ENCODE assay signal across 12 mouse cellular contexts in genomic region chr13:20115131-20115907, GRCm38 (mm10). TPM values are rescaled to one million over a fixed set of nuclear protein-coding genes. Genes with fewer than 3 reads are reported as not detected.
DNase-seq lines count a peak whose midpoint lies in the region; ATAC-seq and TF ChIP-seq lines count a peak whose summit lies in the region.
"Had no signal": no experiment of that assay in that cellular context is flagged by ENCODE, and none has a peak within 500 bp of the region (broad histone marks: within the 10 kb centered on the region; RNA-seq: fewer than 3 reads in every experiment).

No protein-coding gene starts in this region.

- peak overlapping the region; percentile 41; the same call in 1 of the 2 replicates for H3K27ac ChIP-seq in embryonic fibroblast, embryonic 13.5 days (ENCODE audit: insufficient read depth, low read length)
- H3K27ac ChIP-seq: forebrain, embryonic 10.5 days; hindbrain, embryonic 15.5 days; kidney, postnatal 0 days; liver, embryonic 13.5 days had no signal

- ATAC-seq in megakaryocyte, adult 5-6 weeks (ENCODE audit: poor library complexity, severe bottlenecking) = no peak

- no peak for TF ChIP-seq POLR2A in embryonic fibroblast, embryonic 13.5 days (IDR thresholded peaks at IDR 0.05; ENCODE audit: low read depth, low read length)

- H3K4me3 ChIP-seq in embryonic fibroblast, embryonic 13.5 days (ENCODE audit: insufficient read depth, low read length) = no peak overlapping the region
- H3K4me3 ChIP-seq: forebrain, embryonic 10.5 days; hindbrain, embryonic 15.5 days; liver, embryonic 13.5 days had no signal

- H3K4me1 ChIP-seq in embryonic fibroblast, embryonic 13.5 days (ENCODE audit: control insufficient read depth, insufficient read depth, low read length) = peaks cover 15% of the 10 kb centered on the region; the same call in 1 of the 2 replicates
- H3K4me1 ChIP-seq: hindbrain, embryonic 15.5 days had no signal

- peak; percentile 65 to 71 for DNase-seq in heart, adult 9 months (ENCODE audit: low spot score in 2 of 2)
- no peak for DNase-seq in heart, postnatal 4 days
- peak; percentile 53 for DNase-seq in lung, postnatal 36 days
- DNase-seq in lung, postnatal 10 days = no peak
- DNase-seq in spleen, postnatal 14 days (ENCODE audit: low spot score in 2 of 2) = no peak
- DNase-seq: liver, embryonic 13.5 days; thymus, postnatal 14 days had no signal

- no peak for TF ChIP-seq CTCF in embryonic fibroblast, embryonic 13.5 days (IDR thresholded peaks at IDR 0.05; ENCODE audit: borderline replicate concordance, insufficient read depth, low read length)

RNA-seq across cellular contexts. Expression of gene Elmo1, which starts 24.9 kb away (rescaled TPM):
- 10 to 100 TPM; 21.1 to 22.4 TPM for total RNA-seq in heart, postnatal 4 days (2021)
- polyA plus RNA-seq in embryonic fibroblast, embryonic 13.5 days (2011; ENCODE audit: insufficient read length, low read depth, missing spikeins) = 1.6 and 4.8 TPM in 2 replicates
- 69.9 and 81.4 TPM in 2 replicates for total RNA-seq in megakaryocyte, adult 5-6 weeks (2015)
- total RNA-seq in megakaryocyte, adult 5-6 weeks (2017) = 37.1 and 45.1 TPM in 2 replicates

Comparison
In these comparisons a context has a peak if more than half of its experiments do, and no peak if none do; other contexts are left out.
1. DNase-seq: peak in heart, adult 9 months (2 of 2) and lung, postnatal 36 days (single experiment); none in heart, postnatal 4 days (single experiment), lung, postnatal 10 days (single experiment) and spleen, postnatal 14 days (0 of 2).